Mouse (Mus musculus) limb, embryonic 12.5 days (tissue): Measurements from ENCODE around the gene Gm26566. TPM values are rescaled to one million over a fixed set of nuclear protein-coding genes. Genes with fewer than 3 reads are reported as not detected.

Experiments used
- ATAC-seq: fragments of 200-750 bp; cut with Nextera tagmentation; 2 replicates; pipeline ENCODE4 v1.8.0; 2017; ENCODE audit warnings: low read depth, moderate TSS enrichment; ENCODE audit not compliant: insufficient number of reproducible peaks, insufficient read depth, low FRiP score, low TSS enrichment
- H3K27ac ChIP-seq: fragments of 300-500 bp; sonication (generic); 2 replicates; pipeline ENCODE4 v1.5.1; 2016; ENCODE audit warnings: mild to moderate bottlenecking, moderate library complexity
- H3K27me3 ChIP-seq: fragments of 300-500 bp; sonication (generic); 2 replicates; pipeline ENCODE4 v1.6.1; 2016; ENCODE audit warnings: mild to moderate bottlenecking, moderate library complexity
- H3K36me3 ChIP-seq: fragments of 300-500 bp; sonication (generic); 2 replicates; pipeline ENCODE4 v1.6.1; 2016; ENCODE audit warnings: mild to moderate bottlenecking, moderate library complexity
- H3K4me1 ChIP-seq: fragments of 300-500 bp; sonication (generic); replicated peaks from 2 replicates; pipeline ENCODE4 v1.6.1; 2016
- H3K4me2 ChIP-seq: fragments of 300-500 bp; sonication (generic); 2 replicates; pipeline ENCODE4 v1.6.1; 2016; ENCODE audit warnings: mild to moderate bottlenecking, moderate library complexity
- H3K4me3 ChIP-seq: fragments of 300-500 bp; sonication (generic); replicated peaks from 2 replicates; pipeline ENCODE4 v1.5.1; 2016; ENCODE audit warnings: mild to moderate bottlenecking
- H3K9ac ChIP-seq: fragments of 300-500 bp; sonication (generic); replicated peaks from 2 replicates; pipeline ENCODE4 v1.6.1; 2016; ENCODE audit warnings: mild to moderate bottlenecking, moderate library complexity
- H3K9me3 ChIP-seq: fragments of 300-500 bp; sonication (generic); 2 replicates; pipeline ENCODE4 v1.6.1; 2016; ENCODE audit warnings: mild to moderate bottlenecking, moderate library complexity
- WGBS: fragments of 180-500 bp; shearing (Covaris S2); methylation state at CpG from one replicate; pipeline ENCODE4 v1.1.7; 2016; 5-methylcytosine and 5-hydroxymethylcytosine counted together
- polyA plus RNA-seq: library from polyadenylated mRNA; unstranded; fragments of >200 nt; fragmentation: Nextera tagmentation; extraction: Ambion mirVana; gene quantifications from 2 replicates; pipeline ENCODE4 v1.2.1, GENCODE M21; 2016

The Gm26566 gene
- polyA plus RNA-seq, 1 experiment from 2014 or later: 1.4 TPM

DNA sequence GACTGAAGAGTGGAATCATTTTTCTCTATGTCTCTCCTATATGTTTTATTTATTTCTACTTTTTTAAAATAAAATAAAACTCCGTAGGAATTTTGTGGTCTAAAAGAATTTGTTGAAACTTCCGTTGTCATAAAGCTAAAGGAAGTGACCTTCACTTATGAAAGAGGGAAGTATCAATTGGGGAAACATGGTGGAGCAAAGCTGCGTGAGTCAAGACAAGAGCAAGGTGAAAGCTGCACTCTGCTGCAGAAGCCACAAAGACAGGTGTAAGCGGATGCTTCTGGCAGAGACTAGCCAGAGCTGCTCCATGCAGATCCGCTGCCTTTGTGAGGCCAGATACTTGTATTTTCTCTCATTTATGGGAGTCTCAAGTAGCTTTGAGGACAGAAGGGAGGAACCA, 22.8 kb upstream of the Gm26566 start:
- ATAC-seq: no peak
- 58% methylated on average over 5 of the region's 5 CpGs for WGBS
- H3K4me2 ChIP-seq: no peak overlapping the region
- no peaks in the 10 kb centered on the region for H3K9me3 ChIP-seq
- no peaks in the 10 kb centered on the region for H3K4me1 ChIP-seq
- H3K36me3 ChIP-seq: no peaks in the 10 kb centered on the region
- no peak overlapping the region for H3K4me3 ChIP-seq
- no peaks in the 10 kb centered on the region; the same call in 1 of the 2 replicates for H3K27me3 ChIP-seq
- H3K27ac ChIP-seq: no peak overlapping the region
- no peak overlapping the region for H3K9ac ChIP-seq

DNA sequence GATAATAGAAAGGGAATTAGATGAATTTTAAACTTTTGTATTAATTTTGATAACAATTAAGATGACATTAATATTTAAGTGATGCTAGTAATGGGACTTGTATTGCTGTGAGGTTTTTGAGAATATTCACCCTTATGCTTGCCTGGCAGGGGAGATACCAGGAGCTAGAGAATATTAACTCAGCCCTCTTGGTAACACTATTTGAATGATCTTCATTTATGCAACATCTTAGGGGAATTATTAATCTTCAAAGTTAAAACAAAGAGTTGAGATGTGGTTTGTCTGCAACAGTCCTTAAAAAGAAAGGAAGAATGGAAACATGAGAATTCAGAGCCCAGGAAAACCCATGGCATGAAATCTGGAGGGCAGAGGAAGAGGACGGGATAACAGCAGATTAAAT, 22.3 kb upstream of the Gm26566 start:
- H3K9ac ChIP-seq: no peak overlapping the region
- 90% methylated on average over 1 of the region's 1 CpGs for WGBS
- no peaks in the 10 kb centered on the region for H3K9me3 ChIP-seq
- no peaks in the 10 kb centered on the region; the same call in 1 of the 2 replicates for H3K27me3 ChIP-seq
- H3K27ac ChIP-seq: no peak overlapping the region
- H3K4me3 ChIP-seq: no peak overlapping the region
- no peaks in the 10 kb centered on the region for H3K36me3 ChIP-seq
- no peaks in the 10 kb centered on the region for H3K4me1 ChIP-seq
- ATAC-seq: no peak
- no peak overlapping the region for H3K4me2 ChIP-seq

DNA sequence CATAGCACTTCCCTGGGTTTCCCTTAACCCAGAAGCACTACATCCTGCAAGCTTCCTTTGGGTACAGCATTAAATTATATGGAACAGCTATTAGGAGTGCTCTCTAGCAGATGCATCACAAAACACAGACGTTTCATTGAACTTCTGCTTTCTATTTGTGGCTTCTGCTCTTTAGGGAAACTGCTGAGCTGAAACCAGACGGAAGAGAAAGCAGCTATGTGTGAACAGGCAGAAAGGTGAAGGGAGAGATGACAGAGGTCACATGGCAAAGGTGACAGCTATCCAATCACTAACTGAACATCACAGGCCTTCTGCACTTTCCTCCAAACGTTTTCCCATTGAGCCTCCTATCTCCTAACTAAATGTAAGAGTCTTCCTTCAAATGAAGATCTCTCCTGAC, 15.7 kb upstream of the Gm26566 start:
- Histone ChIP-seq H3K27ac (no peak overlapping the region), H3K27me3 (no peaks in the 10 kb centered on the region), H3K4me2 (no peak overlapping the region), H3K4me3 (no peak overlapping the region), H3K9ac (no peak overlapping the region), H3K4me1 (no peaks in the 10 kb centered on the region), H3K36me3 (no peaks in the 10 kb centered on the region; the same call in 1 of the 2 replicates), H3K9me3 (no peaks in the 10 kb centered on the region)
- 28% methylated on average over 3 of the region's 3 CpGs for WGBS
- ATAC-seq: no peak

DNA sequence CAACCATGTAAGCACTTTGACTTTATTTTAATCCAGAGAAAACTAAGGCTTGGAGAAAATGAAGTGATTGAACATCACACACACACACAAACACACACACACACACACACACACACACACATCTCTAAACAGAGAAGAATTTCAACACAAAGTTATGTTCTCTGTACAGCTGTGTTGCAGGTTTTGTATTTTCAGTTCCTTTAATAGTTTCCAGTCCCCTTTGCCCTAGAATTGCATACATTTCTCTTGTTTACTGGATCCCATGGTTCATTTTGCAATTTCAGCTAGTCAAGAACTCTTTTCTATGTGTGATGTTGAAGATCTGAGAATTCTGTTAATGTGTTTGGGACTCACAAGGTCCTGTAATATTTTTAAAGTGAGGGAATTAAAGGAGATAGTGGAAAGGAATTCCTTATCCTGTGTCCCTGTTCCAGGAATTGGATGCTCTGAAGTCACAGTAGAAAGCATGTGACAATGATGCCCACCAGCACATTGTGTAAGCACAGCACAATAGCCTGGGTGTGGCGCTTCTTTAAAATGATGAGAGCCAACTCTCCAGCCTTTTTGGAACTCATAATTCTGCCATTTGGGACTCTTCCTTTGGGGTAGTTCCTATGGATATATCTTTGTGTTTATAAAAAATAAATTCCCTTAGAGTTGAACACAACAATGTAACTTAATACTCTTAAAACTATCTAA, 14.3 kb upstream of the Gm26566 start:
- WGBS: 93% methylated on average over 1 of the region's 1 CpGs

DNA sequence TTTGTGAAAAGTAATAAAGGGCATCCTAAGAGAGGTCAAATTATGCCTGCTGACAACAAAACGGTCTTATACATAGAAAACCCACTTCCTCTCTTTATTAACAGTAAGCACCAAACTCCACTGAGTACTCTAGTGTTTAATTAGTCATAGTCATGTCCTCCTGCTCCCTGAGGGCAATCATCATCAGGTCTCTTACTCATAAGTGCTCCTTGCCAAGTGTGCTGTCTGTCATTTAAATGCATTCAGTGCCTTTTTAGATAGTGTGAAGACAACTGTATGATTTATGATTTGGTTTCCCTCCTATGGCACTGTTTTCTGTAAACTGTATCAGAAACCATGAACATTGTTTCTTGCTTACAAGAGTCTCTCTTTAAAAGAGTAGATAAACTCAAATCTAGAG, 7.3 kb upstream of the Gm26566 start:
- Histone ChIP-seq H3K27me3 (no peaks in the 10 kb centered on the region), H3K9me3 (no peaks in the 10 kb centered on the region), H3K4me3 (no peak overlapping the region), H3K9ac (no peak overlapping the region), H3K4me1 (peaks cover 10% of the 10 kb centered on the region), H3K27ac (no peak overlapping the region), H3K4me2 (no peak overlapping the region), H3K36me3 (peaks cover 42% of the 10 kb centered on the region)
- ATAC-seq: no peak
- WGBS: 95% methylated on average over 1 of the region's 1 CpGs

More for the DNA sequence above, 14.3 kb upstream of the Gm26566 start:
- Histone ChIP-seq H3K36me3 (no peaks in the 10 kb centered on the region; the same call in 1 of the 2 replicates), H3K4me1 (no peaks in the 10 kb centered on the region), H3K9me3 (no peaks in the 10 kb centered on the region), H3K27ac (no peak overlapping the region), H3K9ac (no peak overlapping the region), H3K4me3 (no peak overlapping the region), H3K27me3 (no peaks in the 10 kb centered on the region), H3K4me2 (no peak overlapping the region)
- no peak for ATAC-seq

DNA sequence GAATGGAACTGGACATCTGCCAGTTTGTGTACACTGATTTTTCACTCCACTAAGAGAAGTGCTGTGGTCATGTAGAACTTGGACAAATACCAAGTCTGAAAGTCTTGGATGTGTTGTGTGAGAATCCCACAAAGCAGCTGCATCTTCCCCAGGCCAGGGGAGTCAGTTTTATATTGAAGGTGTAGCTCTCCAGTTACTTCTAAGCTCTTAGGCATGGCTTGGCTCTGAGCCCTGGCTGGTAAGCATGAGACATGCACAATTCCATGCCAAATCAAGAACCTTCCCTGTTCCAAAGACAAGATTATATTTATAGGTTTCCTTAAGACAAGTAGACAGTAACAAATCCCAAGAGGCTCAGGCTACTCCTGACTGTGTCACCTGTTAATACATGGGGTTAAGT, 6.5 kb upstream of the Gm26566 start:
- H3K4me2 ChIP-seq: no peak overlapping the region
- peaks cover 44% of the 10 kb centered on the region for H3K36me3 ChIP-seq
- no peak overlapping the region for H3K9ac ChIP-seq
- H3K4me3 ChIP-seq: no peak overlapping the region
- no peaks in the 10 kb centered on the region for H3K9me3 ChIP-seq
- H3K27me3 ChIP-seq: no peaks in the 10 kb centered on the region
- peaks cover 12% of the 10 kb centered on the region for H3K4me1 ChIP-seq
- ATAC-seq: no peak
- H3K27ac ChIP-seq: no peak overlapping the region

DNA sequence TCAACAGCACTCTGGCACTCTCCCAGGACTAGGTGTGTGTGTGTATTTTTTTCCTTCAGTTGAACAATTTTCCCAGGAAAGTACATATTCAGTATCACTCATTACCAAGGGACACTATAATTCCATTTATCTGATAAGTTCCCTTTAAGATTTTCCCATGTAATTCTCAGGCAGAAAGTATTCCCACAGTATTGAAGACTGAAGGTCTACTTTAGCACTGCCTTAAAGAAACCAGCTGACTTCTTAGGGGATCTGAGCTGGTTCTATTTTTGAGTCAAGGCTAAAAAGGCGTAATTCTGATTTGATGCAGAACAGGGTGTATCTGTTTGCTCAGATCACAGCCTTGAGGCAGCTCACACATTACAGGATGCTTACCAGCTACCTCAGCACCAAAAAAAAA, 2.9 kb upstream of the Gm26566 start:
- H3K4me2 ChIP-seq: peak overlapping the region; percentile 76
- H3K27ac ChIP-seq: no peak overlapping the region
- no peaks in the 10 kb centered on the region for H3K27me3 ChIP-seq
- H3K4me3 ChIP-seq: peak overlapping the region; percentile 25
- H3K9ac ChIP-seq: no peak overlapping the region
- WGBS: 65% methylated on average over 1 of the region's 1 CpGs
- peaks cover 24% of the 10 kb centered on the region for H3K4me1 ChIP-seq
- ATAC-seq: no peak
- H3K9me3 ChIP-seq: no peaks in the 10 kb centered on the region
- peaks cover 52% of the 10 kb centered on the region for H3K36me3 ChIP-seq

DNA sequence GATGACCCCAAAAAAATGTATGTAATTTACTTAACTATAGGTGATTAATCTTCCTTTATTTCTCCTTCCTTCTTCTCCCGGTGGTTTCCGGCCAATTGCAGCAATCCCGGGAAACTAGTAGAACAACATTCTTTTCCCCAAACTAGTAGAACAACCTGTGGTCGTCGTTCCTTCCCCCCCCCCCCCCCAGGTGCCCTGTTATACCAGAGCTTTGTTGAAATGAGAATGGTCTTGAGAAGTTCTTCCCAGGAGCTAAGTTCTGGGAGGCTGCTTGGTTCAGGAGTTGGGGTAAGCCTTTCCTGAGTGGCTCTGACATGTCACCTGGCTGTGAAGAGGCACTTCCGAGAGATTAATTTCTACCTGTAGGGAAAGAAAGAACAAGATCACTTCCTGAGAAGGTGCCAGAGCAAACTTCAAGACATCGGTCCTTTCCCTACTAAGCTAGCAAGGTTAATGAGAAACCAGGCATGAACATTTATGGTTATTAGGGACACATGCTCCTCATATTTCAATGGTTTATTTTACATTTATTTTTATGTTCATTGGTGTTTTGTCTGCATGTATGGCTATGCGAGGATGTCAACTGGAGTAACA, 2.0 kb downstream of the Gm26566 start:
- H3K4me2 ChIP-seq: no peak overlapping the region
- no peak for ATAC-seq
- 0 out of 2 replicates have a peak, but pooled peaks cover 3% of the 10 kb centered on the region for H3K27me3 ChIP-seq
- peaks cover 14% of the 10 kb centered on the region for H3K36me3 ChIP-seq
- no peak overlapping the region for H3K9ac ChIP-seq
- H3K27ac ChIP-seq: no peak overlapping the region
- no peak overlapping the region for H3K4me3 ChIP-seq
- 59% methylated on average over 8 of the region's 8 CpGs for WGBS
- H3K9me3 ChIP-seq: no peaks in the 10 kb centered on the region
- H3K4me1 ChIP-seq: peaks cover 19% of the 10 kb centered on the region

DNA sequence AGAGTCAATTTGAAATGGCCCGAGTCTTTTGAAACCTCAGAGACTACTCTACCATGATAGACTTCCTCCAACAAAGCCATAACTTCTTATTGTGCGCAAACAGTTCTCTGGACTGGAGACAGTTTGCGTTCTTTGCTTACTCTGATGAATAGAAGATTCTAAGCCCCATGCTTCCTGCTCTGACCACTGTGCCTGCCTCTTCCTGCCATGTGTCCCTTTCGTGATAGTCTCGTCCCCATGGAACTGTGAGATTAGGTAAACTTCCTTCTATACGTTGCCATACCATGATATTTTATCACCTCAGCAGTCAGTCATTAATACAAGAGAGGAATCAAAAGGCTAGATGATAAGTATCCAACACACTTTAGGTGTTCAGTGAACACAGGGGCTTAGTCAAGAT, 5.1 kb downstream of the Gm26566 start:
- Histone ChIP-seq H3K36me3 (no peaks in the 10 kb centered on the region), H3K4me3 (no peak overlapping the region), H3K9me3 (no peaks in the 10 kb centered on the region), H3K4me1 (no peaks in the 10 kb centered on the region), H3K4me2 (no peak overlapping the region), H3K27ac (no peak overlapping the region), H3K27me3 (0 out of 2 replicates have a peak, but pooled peaks cover 3% of the 10 kb centered on the region), H3K9ac (no peak overlapping the region)
- no peak for ATAC-seq
- WGBS: 87% methylated on average over 6 of the region's 6 CpGs

DNA sequence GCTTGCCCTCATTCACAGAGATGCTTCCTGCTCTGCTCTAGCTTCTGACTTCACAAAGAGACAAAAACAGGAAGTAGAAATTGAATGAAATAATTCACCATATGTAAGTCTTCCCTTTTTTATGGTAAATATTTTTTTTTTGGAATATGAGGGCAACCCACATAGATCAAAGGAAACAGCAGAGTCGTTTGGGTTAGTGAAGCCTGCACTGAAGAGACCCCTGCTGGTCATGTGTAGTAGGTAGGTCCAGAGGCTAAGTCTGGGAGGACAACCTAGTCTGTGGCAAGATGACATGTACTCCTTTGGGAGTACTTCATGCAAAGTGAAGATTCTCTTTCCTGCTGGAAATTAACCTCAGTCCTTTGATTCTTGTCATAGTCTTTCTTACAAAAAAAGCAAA, 5.7 kb downstream of the Gm26566 start:
- Histone ChIP-seq H3K4me2 (no peak overlapping the region), H3K4me3 (no peak overlapping the region), H3K9me3 (no peaks in the 10 kb centered on the region), H3K27me3 (0 out of 2 replicates have a peak, but pooled peaks cover 3% of the 10 kb centered on the region), H3K9ac (no peak overlapping the region), H3K27ac (no peak overlapping the region), H3K4me1 (no peaks in the 10 kb centered on the region), H3K36me3 (no peaks in the 10 kb centered on the region)
- ATAC-seq: no peak
- WGBS: 6% methylated on average over 1 of the region's 1 CpGs

DNA sequence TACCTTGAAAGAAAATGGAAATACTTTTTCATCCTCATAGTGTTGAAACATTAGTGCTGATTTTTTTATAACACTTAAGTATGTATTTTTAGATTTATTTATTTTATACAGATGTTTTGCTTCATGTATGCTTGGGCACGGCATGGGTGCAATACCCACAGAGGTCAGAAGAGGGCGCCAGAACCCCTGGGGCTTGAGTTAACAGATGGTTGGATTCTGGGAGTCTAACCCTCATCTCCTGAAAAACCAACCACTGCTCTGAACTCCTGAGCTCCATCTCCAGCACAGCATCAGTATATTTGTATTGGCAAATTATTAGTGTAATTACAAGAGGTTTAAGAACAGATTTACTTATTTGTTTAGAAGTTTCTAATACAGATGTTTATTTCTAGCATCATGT, 16.9 kb downstream of the Gm26566 start:
- ATAC-seq: no peak
- Histone ChIP-seq H3K4me3 (no peak overlapping the region), H3K36me3 (no peaks in the 10 kb centered on the region), H3K27me3 (peaks cover 12% of the 10 kb centered on the region), H3K9ac (no peak overlapping the region), H3K27ac (no peak overlapping the region), H3K9me3 (no peaks in the 10 kb centered on the region), H3K4me2 (no peak overlapping the region), H3K4me1 (no peaks in the 10 kb centered on the region)
- WGBS: 0% methylated on average over 2 of the region's 2 CpGs

DNA sequence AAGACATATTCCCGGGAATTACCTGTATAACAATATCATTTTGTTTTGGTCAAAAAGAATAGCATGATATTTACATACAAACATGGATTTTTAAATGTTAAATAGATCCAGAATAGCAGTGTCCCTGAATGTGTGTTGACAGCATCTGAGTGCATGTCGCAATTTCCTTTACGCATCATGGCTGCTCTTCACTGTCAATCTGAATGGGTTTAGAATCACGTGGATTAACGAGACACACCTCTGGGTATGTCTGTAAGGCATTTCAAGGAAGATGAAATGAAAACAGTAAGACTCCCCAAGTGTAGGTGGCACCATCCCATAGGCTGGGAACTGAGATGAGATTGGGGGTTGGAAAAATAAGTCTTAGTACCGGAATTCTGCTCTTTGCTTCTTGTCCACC, 17.4 kb downstream of the Gm26566 start:
- H3K4me1 ChIP-seq: no peaks in the 10 kb centered on the region
- no peak overlapping the region for H3K4me3 ChIP-seq
- H3K27ac ChIP-seq: no peak overlapping the region
- no peak for ATAC-seq
- H3K4me2 ChIP-seq: no peak overlapping the region
- no peak overlapping the region for H3K9ac ChIP-seq
- no peaks in the 10 kb centered on the region for H3K36me3 ChIP-seq
- H3K27me3 ChIP-seq: peaks cover 12% of the 10 kb centered on the region
- 90% methylated on average over 6 of the region's 6 CpGs for WGBS
- H3K9me3 ChIP-seq: no peaks in the 10 kb centered on the region
